Mouse (Mus musculus): ENCODE data around the gene Mogs.
"Not testable (repeated sequence)": the region's sequence is repeated elsewhere in the genome, so short reads cannot be mapped to it uniquely, and the experiment has no call there.

Gene Mogs

GRCm38 (mm10) chr6:83147280-83147679 lies 32.0 kb downstream of the Mogs start:
- no peak for DNase-seq (ENCODE audit: low spot score in 2 of 2)

- no peak for DNase-seq (ENCODE audit: low spot score in 2 of 2)
Measured at GRCm38 (mm10) chr6:83151721-83152120, 36.4 kb downstream of the Mogs start.

- DNase-seq (ENCODE audit: low spot score in 2 of 2): no peak
Measured at GRCm38 (mm10) chr6:83153038-83153437, 37.7 kb downstream of the Mogs start.

DNA sequence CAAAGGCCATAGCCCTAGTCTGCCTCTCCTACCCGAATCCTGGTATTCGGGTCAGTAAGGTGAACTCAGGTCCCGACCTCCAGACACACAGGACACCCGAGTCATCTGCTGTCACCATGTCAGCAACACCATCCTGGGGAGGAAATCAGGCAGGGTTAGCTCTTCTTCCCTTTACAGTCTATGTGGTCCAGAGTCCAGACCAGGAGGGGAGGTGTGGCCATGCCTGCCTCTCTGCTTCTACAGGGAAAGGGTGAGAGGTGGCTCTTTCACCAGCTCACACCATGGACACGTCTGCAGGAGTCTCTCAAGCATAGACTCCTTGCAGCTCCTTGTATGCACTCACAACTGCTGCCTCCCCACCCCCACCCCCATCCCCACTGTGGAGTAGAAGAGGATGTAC lies 38.2 kb downstream of the Mogs start:
- DNase-seq (ENCODE audit: low spot score in 2 of 2): no peak

GRCm38 (mm10) chr6:83155552-83156238 lies 40.4 kb downstream of the Mogs start:
- no peak for DNase-seq (ENCODE audit: low spot score in 2 of 2)

GRCm38 (mm10) chr6:83156259-83156684 lies 41.0 kb downstream of the Mogs start, which contains the start of the genes Wdr54 and 1700003E16Rik:
TSS of gene Wdr54 (minus strand) at chr6:83156397.
TSS of gene 1700003E16Rik (plus strand) at chr6:83156404.
- peak; percentile 66 to 72 for DNase-seq (ENCODE audit: low spot score in 2 of 2)

DNA sequence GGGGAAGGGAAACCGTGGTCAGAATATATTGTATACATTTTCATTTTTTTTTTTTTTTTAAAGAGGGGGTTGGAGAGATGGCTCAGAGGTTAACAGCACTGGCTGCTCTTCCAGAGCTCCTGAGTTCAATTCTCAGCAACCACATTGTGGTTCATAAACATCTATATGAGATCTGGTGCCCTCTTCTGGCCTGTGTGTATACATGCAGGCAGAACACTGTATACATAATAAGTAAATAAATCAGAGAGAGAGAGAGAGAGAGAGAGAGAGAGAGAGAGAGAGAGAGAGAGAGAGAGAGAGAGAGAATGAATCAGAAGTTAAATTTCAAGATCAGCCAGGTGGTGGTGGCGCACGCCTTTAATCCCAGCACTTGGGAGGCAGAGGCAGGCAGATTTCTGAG lies 44.2 kb downstream of the Mogs start:
- DNase-seq (ENCODE audit: low spot score in 2 of 2): not testable (repeated sequence)

GRCm38 (mm10) chr6:83161442-83161841 lies 46.1 kb downstream of the Mogs start:
- DNase-seq (ENCODE audit: low spot score in 2 of 2): no peak

GRCm38 (mm10) chr6:83161921-83162641 lies 46.8 kb downstream of the Mogs start:
- no peak for DNase-seq (ENCODE audit: low spot score in 2 of 2)

DNA sequence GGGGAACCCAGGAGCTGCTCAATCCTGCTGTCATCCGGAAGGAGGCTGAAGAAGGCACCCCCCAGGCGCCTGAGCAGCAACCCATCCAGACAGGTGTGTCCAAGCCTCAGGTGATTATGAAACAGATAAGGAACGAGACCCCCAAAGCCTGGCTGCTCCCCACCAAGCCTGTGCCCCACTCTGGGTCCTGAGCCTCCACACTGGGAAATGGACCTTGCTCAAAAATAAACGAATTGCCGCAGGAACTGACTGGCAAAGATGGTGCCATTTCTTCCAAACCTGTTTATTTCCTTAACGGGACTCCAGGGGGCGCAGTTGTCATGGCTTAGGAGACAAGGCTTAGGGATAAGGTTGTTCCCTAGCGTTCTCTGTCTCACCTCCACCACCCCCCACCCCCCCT lies 47.4 kb downstream of the Mogs start:
- DNase-seq (ENCODE audit: low spot score in 2 of 2): no peak

GRCm38 (mm10) chr6:83165026-83165606 lies 49.8 kb downstream of the Mogs start:
- DNase-seq (ENCODE audit: low spot score in 2 of 2): no peak

DNA sequence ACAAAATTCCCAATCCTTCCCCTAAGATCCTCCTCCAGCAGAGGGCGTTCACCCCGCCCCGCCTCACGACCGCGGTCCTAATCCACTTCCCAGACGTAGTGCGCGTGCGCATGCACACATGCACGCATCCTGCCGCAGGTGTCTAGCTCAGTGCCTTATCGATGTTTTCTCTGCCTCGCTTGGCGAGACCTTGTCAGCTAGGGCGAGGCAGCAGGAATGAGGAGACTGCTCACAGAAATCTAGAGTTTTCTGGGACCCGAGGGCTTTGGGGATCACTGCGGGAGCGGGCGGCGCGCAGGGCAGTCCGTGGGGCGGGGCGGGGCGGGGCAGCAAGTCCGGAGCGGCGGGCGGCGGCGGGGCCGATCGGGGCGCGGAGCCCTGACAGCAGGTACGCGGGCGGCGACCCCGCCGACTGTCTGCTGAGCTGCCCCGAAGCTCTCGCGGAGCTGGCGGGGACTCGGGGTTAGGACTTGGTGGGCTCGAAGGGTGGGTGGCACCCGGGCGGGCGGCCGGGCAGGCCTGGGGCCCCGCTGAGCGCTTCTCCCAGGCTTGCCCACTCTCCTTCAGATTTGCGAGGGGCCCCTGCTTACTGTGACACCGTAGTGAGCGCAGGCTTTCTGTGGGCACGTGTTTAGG lies 50.4 kb downstream of the Mogs start, which contains the start of gene Dctn1:
Gene Dctn1 (plus strand): TSS at position 314 of the 636 bp plus-strand sequence.
- DNase-seq (ENCODE audit: low spot score in 2 of 2): peak; percentile 87 to 89

GRCm38 (mm10) chr6:83166243-83166630 lies 50.9 kb downstream of the Mogs start:
- DNase-seq (ENCODE audit: low spot score in 2 of 2): no peak

Measured in frontal cortex, postnatal 14 days (tissue).